Mouse (Mus musculus) right cerebral cortex, adult 18-20 months (tissue): Measurements from ENCODE around the gene Zdhhc8.

ENCODE experiments used
- DNase-seq: peaks from one replicate; pipeline ENCODE4 v3.0.0; 2022; ENCODE audit warnings: mixed read lengths

Gene Zdhhc8

DNA sequence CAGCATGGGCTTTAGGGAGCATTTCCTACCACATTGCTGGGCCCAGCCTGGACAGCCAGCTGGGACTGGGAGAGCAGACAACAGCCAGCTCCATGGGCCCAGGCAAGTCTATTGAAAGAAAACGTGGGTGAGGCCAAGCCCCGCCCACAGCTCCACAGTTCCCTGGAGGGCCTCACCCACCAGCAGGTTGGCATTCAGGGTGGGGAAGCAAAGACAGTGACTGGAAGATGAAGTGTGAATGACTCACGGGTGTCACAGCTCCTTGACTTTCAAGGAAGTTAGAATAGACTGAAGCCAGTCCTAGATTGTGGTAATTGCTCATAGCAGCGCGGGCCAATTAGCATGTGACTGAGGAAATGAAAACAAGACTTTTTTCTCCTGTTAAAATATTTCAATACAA lies 39.9 kb downstream of the Zdhhc8 start:
- peak; percentile 92 for DNase-seq

GRCm38 (mm10) chr16:18194208-18194985 lies 40.5 kb downstream of the Zdhhc8 start:
- DNase-seq = peak; percentile 57

- no peak for DNase-seq
These were observed 43.9 kb downstream of the Zdhhc8 start for GRCm38 (mm10) chr16:18191006-18191405.

- DNase-seq = no peak
These were observed 47.7 kb downstream of the Zdhhc8 start for GRCm38 (mm10) chr16:18187221-18187620.

DNA sequence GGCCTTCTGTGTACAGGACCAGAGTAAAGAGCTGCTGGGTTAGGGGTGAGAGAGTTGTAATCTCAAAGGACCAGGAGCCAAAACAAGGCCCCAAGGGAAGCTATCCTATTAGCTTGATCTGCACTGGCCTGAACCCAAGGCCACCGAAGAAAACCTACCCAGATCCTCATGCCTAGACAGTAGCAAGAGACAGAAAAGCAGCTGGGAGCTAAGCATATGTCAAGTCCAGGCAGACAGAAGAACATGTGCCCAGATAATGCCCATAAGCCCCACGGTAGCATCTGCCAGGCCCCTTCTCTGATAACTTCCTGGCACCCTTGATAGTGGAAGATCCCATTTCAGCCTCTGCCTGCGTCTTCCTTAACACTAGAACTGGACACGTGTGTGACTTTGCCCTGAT lies 48.1 kb downstream of the Zdhhc8 start:
- no peak for DNase-seq

DNA sequence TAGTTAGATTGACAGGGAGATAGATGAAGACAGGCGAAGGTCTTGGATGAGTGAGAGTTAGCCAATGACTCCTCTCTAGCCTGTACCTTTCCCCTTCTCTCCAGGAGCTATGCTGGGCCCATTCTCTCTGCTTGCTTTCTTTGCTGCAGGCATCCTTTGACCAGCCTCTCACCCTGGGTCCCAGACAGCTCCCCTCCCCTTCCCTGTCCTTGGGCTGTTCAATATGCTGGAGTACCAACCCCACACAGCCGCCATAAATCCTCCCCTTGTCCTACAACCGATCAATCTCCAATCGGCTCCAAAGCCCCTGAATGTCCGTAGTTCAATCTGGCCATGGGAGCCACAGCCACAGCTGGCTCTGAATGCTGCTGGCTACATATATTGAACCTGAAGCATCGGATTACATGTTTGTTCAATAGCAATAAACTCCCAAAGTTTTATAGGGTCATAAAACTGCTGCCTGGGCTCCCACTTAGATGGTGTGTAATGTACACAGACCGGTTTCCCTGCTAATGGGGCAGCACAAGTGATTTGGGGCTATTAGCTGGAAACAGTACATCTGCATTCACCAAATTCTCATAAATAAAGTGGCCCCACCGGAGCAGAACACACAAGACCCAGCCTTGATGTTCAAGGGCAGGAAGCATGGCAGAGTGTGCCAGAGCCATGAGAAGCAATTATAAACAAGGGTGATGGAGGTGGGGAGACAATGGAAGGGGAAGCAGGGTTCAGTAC lies 49.1 kb downstream of the Zdhhc8 start:
- no peak for DNase-seq

GRCm38 (mm10) chr16:18182766-18183165 lies 52.2 kb downstream of the Zdhhc8 start:
- DNase-seq = no peak

DNA sequence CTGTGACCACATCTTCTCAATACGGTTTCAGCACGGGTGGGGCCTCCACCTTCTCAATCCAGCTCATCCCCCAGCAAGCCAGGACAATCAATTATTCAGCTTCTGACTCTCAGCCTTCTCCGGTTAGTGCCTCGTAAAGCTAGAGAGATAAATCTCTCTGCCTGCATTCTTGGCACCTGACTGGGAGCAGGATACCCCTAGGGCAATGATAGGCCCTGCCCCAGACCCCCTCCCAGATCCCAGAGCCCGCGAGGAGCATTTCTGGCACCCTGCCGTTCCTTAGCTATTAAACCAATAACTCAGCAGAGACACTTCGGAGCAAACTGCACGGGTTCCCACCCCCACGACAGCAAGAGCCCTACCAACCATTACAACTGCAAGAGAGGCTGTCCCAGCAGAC lies 53.5 kb downstream of the Zdhhc8 start:
- no peak for DNase-seq

- DNase-seq = no peak
These were observed 55.3 kb downstream of the Zdhhc8 start for GRCm38 (mm10) chr16:18179591-18179990.

- no peak for DNase-seq
These were observed 58.2 kb downstream of the Zdhhc8 start for GRCm38 (mm10) chr16:18176758-18177157.

DNA sequence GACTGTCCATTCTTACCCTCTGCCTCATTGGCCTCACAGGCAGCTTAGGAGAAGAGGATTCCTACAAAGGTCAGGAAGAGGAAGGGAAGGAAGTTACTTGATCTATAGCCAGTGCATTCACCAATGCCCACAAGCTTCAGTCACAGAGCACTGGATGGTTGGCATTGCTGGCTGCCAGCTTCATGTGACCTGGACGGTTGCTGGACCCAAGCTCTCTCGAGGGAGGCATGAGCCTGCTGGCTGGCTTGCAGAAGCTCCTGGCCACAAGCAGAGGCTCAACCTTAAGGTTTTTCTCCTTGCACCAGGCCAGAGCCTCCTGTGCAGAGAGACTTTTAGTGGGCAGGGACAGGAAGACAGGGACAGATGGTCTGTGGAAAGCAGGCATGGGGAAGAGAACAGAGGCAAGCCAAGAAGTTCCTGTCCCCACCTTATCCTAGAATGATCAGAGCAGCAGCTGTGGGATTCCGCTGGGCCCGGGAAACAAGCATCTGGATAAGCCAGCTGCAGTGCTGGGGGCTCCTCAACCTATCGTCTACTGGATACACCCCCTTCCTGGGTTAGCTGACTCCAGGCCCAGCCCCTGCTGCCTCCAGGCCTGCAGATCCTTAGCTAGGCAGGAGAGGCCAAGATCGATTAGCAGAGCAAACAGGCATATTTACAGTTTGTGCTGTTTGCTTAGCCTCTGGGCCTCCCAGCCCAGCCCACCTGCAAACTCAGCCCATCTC lies 59.0 kb downstream of the Zdhhc8 start:
- DNase-seq = peak; percentile 46

- DNase-seq = peak; percentile 82
These were observed 61.1 kb downstream of the Zdhhc8 start for GRCm38 (mm10) chr16:18173788-18174187.

GRCm38 (mm10) chr16:18173231-18173630 lies 61.7 kb downstream of the Zdhhc8 start:
- DNase-seq = peak; percentile 90

GRCm38 (mm10) chr16:18172266-18172855 lies 62.6 kb downstream of the Zdhhc8 start:
- DNase-seq = peak; percentile 83
